Mouse (Mus musculus) cerebellum, postnatal 36 days (tissue): ENCODE measurements around the gene Nr5a1.

Experiments used
- DNase-seq, 2 experiments: peaks; one replicate each; pipeline ENCODE4 v3.0.0; 2021 to 2022; ENCODE audit warnings: mixed read lengths in 2 of 2

Gene Nr5a1

GRCm38 (mm10) chr2:38647661-38648060 is 66.7 kb downstream of the Nr5a1 start:
- no peak for DNase-seq

GRCm38 (mm10) chr2:38647201-38647606 is 67.1 kb downstream of the Nr5a1 start:
- DNase-seq = peak; percentile 28

DNA sequence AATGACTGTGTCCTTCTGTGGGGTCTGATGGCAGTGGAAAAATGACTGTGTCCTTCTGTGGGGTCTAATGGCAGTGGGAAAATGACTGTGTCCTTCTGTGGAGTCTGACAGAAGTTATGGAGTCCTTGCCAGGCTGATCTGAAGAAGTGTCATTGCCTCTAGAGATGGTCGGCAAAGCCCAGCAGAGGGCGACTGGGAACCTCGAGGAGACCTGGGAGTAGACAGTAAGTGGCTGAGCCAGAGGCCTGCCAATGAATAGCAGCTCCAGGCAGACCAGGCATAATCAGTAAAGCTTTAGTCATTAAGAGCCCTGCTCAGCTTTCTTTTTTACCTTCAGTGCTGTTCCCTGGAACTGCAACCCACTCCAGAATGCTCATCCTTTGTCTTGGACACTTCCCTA is 68.4 kb downstream of the Nr5a1 start:
- DNase-seq = peak; percentile 63 to 68

DNA sequence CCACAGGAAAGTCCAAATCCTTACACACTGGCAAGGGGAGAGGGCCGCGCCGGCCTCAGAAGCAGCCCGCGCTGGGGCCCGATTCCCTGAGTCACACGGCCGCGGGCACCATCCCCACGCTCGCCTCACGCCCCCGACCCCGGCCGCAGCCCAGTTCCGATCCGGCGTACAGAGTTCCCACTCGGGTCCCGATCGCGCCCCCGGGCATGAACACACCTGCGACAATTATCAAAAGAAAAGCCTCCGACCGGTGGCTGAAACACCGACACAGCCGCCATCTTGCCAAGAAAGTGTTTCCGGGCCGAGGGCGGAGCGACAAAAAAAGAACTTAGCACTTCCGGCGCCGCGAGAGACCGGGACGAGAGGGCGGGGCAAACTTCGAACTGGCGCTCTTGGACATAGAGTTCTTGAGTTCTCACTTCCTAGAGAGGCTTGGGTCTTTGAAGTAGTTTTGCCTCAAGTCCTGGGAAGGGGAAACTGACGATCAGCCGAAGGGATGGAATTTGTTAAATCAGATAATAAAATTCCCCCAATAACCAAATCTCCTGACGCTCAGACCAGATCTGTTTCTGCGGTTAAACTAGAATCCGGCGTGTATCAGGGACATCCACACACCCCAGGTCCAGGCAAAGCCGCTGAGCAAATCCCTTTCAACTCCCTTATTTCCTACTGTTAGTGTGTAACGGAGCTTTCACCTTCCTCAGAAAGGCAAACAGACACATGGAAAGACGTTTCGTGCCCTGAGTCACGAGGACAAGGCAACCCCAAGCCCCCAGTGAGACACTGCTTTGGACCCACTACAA is 70.5 kb downstream of the Nr5a1 start, which contains the start of gene Psmb7:
Gene Psmb7 (minus strand): TSS at position 463 of the 803 bp plus-strand sequence.
- peak; percentile 85 to 86 for DNase-seq
